Mouse (Mus musculus): Measurements from ENCODE around the gene Plppr3. TPM values are rescaled to one million over a fixed set of nuclear protein-coding genes. Genes with fewer than 3 reads are reported as not detected.

The Plppr3 gene
- polyA plus RNA-seq, 1 experiment from 2014 or later: 157 TPM

GRCm38 (mm10) chr10:79832786-79833181 is 41.6 kb downstream of the Plppr3 start:
- Histone ChIP-seq H3K36me3 (no peaks in the 10 kb centered on the region), H3K4me1 (replicated peaks) (0 out of 2 replicates have a peak, but pooled peaks cover 5% of the 10 kb centered on the region), H3K27ac (no peak overlapping the region), H3K4me3 (replicated peaks) (no peak overlapping the region), H3K9me3 (0 out of 2 replicates have a peak, but pooled peaks cover 5% of the 10 kb centered on the region), H3K9ac (replicated peaks) (no peak overlapping the region), H3K27me3 (no peaks in the 10 kb centered on the region), H3K4me2 (no peak overlapping the region)
- no peak for ATAC-seq (ENCODE audit: insufficient number of reproducible peaks, insufficient read depth, low FRiP score, low TSS enrichment, low read depth)
- WGBS: 74% methylated on average over 9 of the region's 9 CpGs

- Histone ChIP-seq H3K9me3 (0 out of 2 replicates have a peak, but pooled peaks cover 5% of the 10 kb centered on the region), H3K4me3 (replicated peaks) (no peak overlapping the region), H3K36me3 (no peaks in the 10 kb centered on the region), H3K4me2 (no peak overlapping the region), H3K4me1 (replicated peaks) (0 out of 2 replicates have a peak, but pooled peaks cover 5% of the 10 kb centered on the region), H3K27me3 (no peaks in the 10 kb centered on the region), H3K27ac (no peak overlapping the region), H3K9ac (replicated peaks) (no peak overlapping the region)
- ATAC-seq (ENCODE audit: insufficient number of reproducible peaks, insufficient read depth, low FRiP score, low TSS enrichment, low read depth): no peak
- 75% methylated on average over 7 of the region's 7 CpGs for WGBS
Observed at GRCm38 (mm10) chr10:79832026-79832785, 42.2 kb downstream of the Plppr3 start.

- Histone ChIP-seq H3K27me3 (no peaks in the 10 kb centered on the region), H3K4me3 (replicated peaks) (no peak overlapping the region), H3K27ac (no peak overlapping the region), H3K4me1 (replicated peaks) (0 out of 2 replicates have a peak, but pooled peaks cover 5% of the 10 kb centered on the region), H3K9ac (replicated peaks) (no peak overlapping the region), H3K4me2 (no peak overlapping the region), H3K36me3 (no peaks in the 10 kb centered on the region), H3K9me3 (no peaks in the 10 kb centered on the region)
- ATAC-seq (ENCODE audit: insufficient number of reproducible peaks, insufficient read depth, low FRiP score, low TSS enrichment, low read depth): no peak
- 86% methylated on average over 3 of the region's 3 CpGs for WGBS
Observed at GRCm38 (mm10) chr10:79831583-79831982, 42.9 kb downstream of the Plppr3 start.

GRCm38 (mm10) chr10:79824413-79824812 is 50.0 kb downstream of the Plppr3 start:
- Histone ChIP-seq H3K4me1 (replicated peaks) (peaks cover 21% of the 10 kb centered on the region), H3K9ac (replicated peaks) (no peak overlapping the region), H3K27me3 (no peaks in the 10 kb centered on the region), H3K4me2 (no peak overlapping the region), H3K4me3 (replicated peaks) (no peak overlapping the region), H3K36me3 (peaks cover 14% of the 10 kb centered on the region), H3K9me3 (no peaks in the 10 kb centered on the region), H3K27ac (no peak overlapping the region)
- no peak for ATAC-seq (ENCODE audit: insufficient number of reproducible peaks, insufficient read depth, low FRiP score, low TSS enrichment, low read depth)
- WGBS: 76% methylated on average over 6 of the region's 6 CpGs

GRCm38 (mm10) chr10:79823011-79823410 is 51.4 kb downstream of the Plppr3 start:
- WGBS: 65% methylated on average over 6 of the region's 6 CpGs
- no peak for ATAC-seq (ENCODE audit: insufficient number of reproducible peaks, insufficient read depth, low FRiP score, low TSS enrichment, low read depth)
- H3K27me3 ChIP-seq: no peaks in the 10 kb centered on the region
- H3K9me3 ChIP-seq: no peaks in the 10 kb centered on the region
- H3K4me2 ChIP-seq: peak overlapping the region; percentile 33; the same call in 1 of the 2 replicates
- H3K27ac ChIP-seq: no peak overlapping the region
- no peak overlapping the region for H3K9ac ChIP-seq (replicated peaks)
- peaks cover 28% of the 10 kb centered on the region for H3K36me3 ChIP-seq
- peaks cover 21% of the 10 kb centered on the region for H3K4me1 ChIP-seq (replicated peaks)
- no peak overlapping the region for H3K4me3 ChIP-seq (replicated peaks)

- Histone ChIP-seq H3K9ac (replicated peaks) (peak overlapping the region; percentile 37), H3K27me3 (no peaks in the 10 kb centered on the region), H3K4me2 (peak overlapping the region; percentile 33), H3K4me1 (replicated peaks) (peaks cover 21% of the 10 kb centered on the region), H3K27ac (peak overlapping the region; percentile 41; the same call in 1 of the 2 replicates), H3K9me3 (no peaks in the 10 kb centered on the region), H3K36me3 (peaks cover 32% of the 10 kb centered on the region), H3K4me3 (replicated peaks) (no peak overlapping the region)
- WGBS: 23% methylated on average over 17 of the region's 17 CpGs
- ATAC-seq (ENCODE audit: insufficient number of reproducible peaks, insufficient read depth, low FRiP score, low TSS enrichment, low read depth): no peak
Observed at GRCm38 (mm10) chr10:79822372-79822771, 52.1 kb downstream of the Plppr3 start.

GRCm38 (mm10) chr10:79821731-79822130 is 52.7 kb downstream of the Plppr3 start:
- H3K9ac ChIP-seq (replicated peaks): peak overlapping the region; percentile 37; the same call in 1 of the 2 replicates
- no peak overlapping the region for H3K27ac ChIP-seq
- WGBS: 88% methylated on average over 12 of the region's 12 CpGs

GRCm38 (mm10) chr10:79820782-79821181 is 53.7 kb downstream of the Plppr3 start, which contains the start of gene Misp:
Misp (plus strand) TSS chr10:79820989.
- no peak for ATAC-seq (ENCODE audit: insufficient number of reproducible peaks, insufficient read depth, low FRiP score, low TSS enrichment, low read depth)
- no peak within 1 kb of the TSS for H3K4me2 ChIP-seq
- H3K9me3 ChIP-seq: no peaks in the 10 kb centered on the region
- peak within 1 kb of the TSS; percentile 45; the same call in 1 of the 2 replicates for H3K27ac ChIP-seq
- peaks cover 21% of the 10 kb centered on the region for H3K4me1 ChIP-seq (replicated peaks)
- no peaks in the 10 kb centered on the region for H3K27me3 ChIP-seq
- WGBS: 56% methylated on average over 11 of the region's 11 CpGs
- no peak within 1 kb of the TSS for H3K9ac ChIP-seq (replicated peaks)
- H3K4me3 ChIP-seq (replicated peaks): no peak within 1 kb of the TSS
- peaks cover 48% of the 10 kb centered on the region for H3K36me3 ChIP-seq

More at GRCm38 (mm10) chr10:79821731-79822130, 52.7 kb downstream of the Plppr3 start:
- no peak overlapping the region for H3K4me2 ChIP-seq
- H3K27me3 ChIP-seq: no peaks in the 10 kb centered on the region
- no peak for ATAC-seq (ENCODE audit: insufficient number of reproducible peaks, insufficient read depth, low FRiP score, low TSS enrichment, low read depth)
- H3K9me3 ChIP-seq: no peaks in the 10 kb centered on the region
- no peak overlapping the region for H3K4me3 ChIP-seq (replicated peaks)
- peaks cover 39% of the 10 kb centered on the region for H3K36me3 ChIP-seq
- H3K4me1 ChIP-seq (replicated peaks): peaks cover 21% of the 10 kb centered on the region

GRCm38 (mm10) chr10:79820277-79820676 is 54.2 kb downstream of the Plppr3 start:
- peaks cover 21% of the 10 kb centered on the region for H3K4me1 ChIP-seq (replicated peaks)
- no peaks in the 10 kb centered on the region for H3K27me3 ChIP-seq
- 81% methylated on average over 8 of the region's 8 CpGs for WGBS
- no peak overlapping the region for H3K4me2 ChIP-seq
- H3K9me3 ChIP-seq: no peaks in the 10 kb centered on the region
- H3K9ac ChIP-seq (replicated peaks): no peak overlapping the region
- no peak for ATAC-seq (ENCODE audit: insufficient number of reproducible peaks, insufficient read depth, low FRiP score, low TSS enrichment, low read depth)
- H3K27ac ChIP-seq: peak overlapping the region; percentile 45; the same call in 1 of the 2 replicates
- H3K4me3 ChIP-seq (replicated peaks): no peak overlapping the region
- peaks cover 52% of the 10 kb centered on the region for H3K36me3 ChIP-seq

- Histone ChIP-seq H3K27me3 (no peaks in the 10 kb centered on the region), H3K4me1 (replicated peaks) (peaks cover 21% of the 10 kb centered on the region), H3K27ac (no peak overlapping the region), H3K9me3 (no peaks in the 10 kb centered on the region), H3K36me3 (peaks cover 58% of the 10 kb centered on the region), H3K9ac (replicated peaks) (no peak overlapping the region), H3K4me3 (replicated peaks) (no peak overlapping the region), H3K4me2 (no peak overlapping the region)
- WGBS: 94% methylated on average over 17 of the region's 17 CpGs
- no peak for ATAC-seq (ENCODE audit: insufficient number of reproducible peaks, insufficient read depth, low FRiP score, low TSS enrichment, low read depth)
Observed at GRCm38 (mm10) chr10:79819606-79820005, 54.8 kb downstream of the Plppr3 start.

- ATAC-seq (ENCODE audit: insufficient number of reproducible peaks, insufficient read depth, low FRiP score, low TSS enrichment, low read depth): no peak
- Histone ChIP-seq H3K4me2 (no peak overlapping the region), H3K9me3 (no peaks in the 10 kb centered on the region), H3K9ac (replicated peaks) (no peak overlapping the region), H3K4me1 (replicated peaks) (peaks cover 21% of the 10 kb centered on the region), H3K27me3 (no peaks in the 10 kb centered on the region), H3K27ac (no peak overlapping the region), H3K4me3 (replicated peaks) (no peak overlapping the region), H3K36me3 (peaks cover 68% of the 10 kb centered on the region)
- WGBS: 73% methylated on average over 4 of the region's 4 CpGs
Observed at GRCm38 (mm10) chr10:79818225-79818624, 56.2 kb downstream of the Plppr3 start.

Measured in limb, embryonic 12.5 days (tissue).